Mouse (Mus musculus) heart, adult 18-20 months (tissue): ENCODE measurements at regions not wholly inside any gene's neighbourhood (a gene's known extent, or its start where the extent isn't known, plus 50 kb on each side); places are given as distances from the start of the nearest gene placed in this dataset.
A peak's percentile ranks its signal among the peaks of the same experiment; 100 is the strongest.

Experiments used
- DNase-seq, 2 experiments: peaks; one replicate each; pipeline ENCODE4 v3.0.0; 2021 to 2022; ENCODE audit warnings: mixed read lengths in 1 of 2

GRCm38 (mm10) chr11:112839721-112840494 is 57.9 kb downstream of the Sox9 start:
- DNase-seq: no peak

GRCm38 (mm10) chr11:112840495-112840828 is 58.4 kb downstream of the Sox9 start:
- no peak for DNase-seq

- DNase-seq: peak; percentile 56 to 82
These were observed 62.4 kb downstream of the Sox9 start for GRCm38 (mm10) chr11:112844258-112844901.

- no peak for DNase-seq
These were observed 65.1 kb downstream of the Sox9 start for GRCm38 (mm10) chr11:112847146-112847545.

GRCm38 (mm10) chr11:112847851-112848250 is 65.8 kb downstream of the Sox9 start:
- DNase-seq: no peak

- DNase-seq: peak in 1 of 2 experiments; percentile 14
These were observed 68.0 kb downstream of the Sox9 start for GRCm38 (mm10) chr11:112849974-112850373.

GRCm38 (mm10) chr11:112850532-112851272 is 68.7 kb downstream of the Sox9 start:
- DNase-seq: peak; percentile 81 to 90

- peak in 1 of 2 experiments; percentile 16 for DNase-seq
These were observed 69.3 kb downstream of the Sox9 start for GRCm38 (mm10) chr11:112851321-112851720.

GRCm38 (mm10) chr11:112855975-112856374 is 74.0 kb downstream of the Sox9 start:
- DNase-seq: no peak

GRCm38 (mm10) chr11:112859309-112859708 is 77.3 kb downstream of the Sox9 start:
- no peak for DNase-seq

GRCm38 (mm10) chr11:112860797-112861196 is 78.8 kb downstream of the Sox9 start:
- DNase-seq: no peak

GRCm38 (mm10) chr11:112861233-112861632 is 79.2 kb downstream of the Sox9 start:
- DNase-seq: no peak

GRCm38 (mm10) chr11:112865836-112866235 is 83.8 kb downstream of the Sox9 start:
- no peak for DNase-seq

GRCm38 (mm10) chr11:112869571-112869970 is 87.5 kb downstream of the Sox9 start:
- DNase-seq: no peak

- DNase-seq: no peak
These were observed 88.4 kb downstream of the Sox9 start for GRCm38 (mm10) chr11:112870201-112871035.

- no peak for DNase-seq
These were observed 90.8 kb downstream of the Sox9 start for GRCm38 (mm10) chr11:112872677-112873367.

GRCm38 (mm10) chr11:112874239-112874638 is 92.2 kb downstream of the Sox9 start:
- DNase-seq: peak; percentile 10 to 11

- DNase-seq: no peak
These were observed 94.2 kb downstream of the Sox9 start for GRCm38 (mm10) chr11:112876226-112876625.

- DNase-seq: no peak
These were observed 96.4 kb downstream of the Sox9 start for GRCm38 (mm10) chr11:112878436-112878835.

GRCm38 (mm10) chr11:112880736-112881135 is 98.7 kb downstream of the Sox9 start:
- no peak for DNase-seq

- no peak for DNase-seq
These were observed 103.4 kb downstream of the Sox9 start for GRCm38 (mm10) chr11:112885336-112885940.
